Mouse (Mus musculus) liver, embryonic 14.5 days (tissue): ENCODE measurements around the gene Donson. TPM values are rescaled to one million over a fixed set of nuclear protein-coding genes. Genes with fewer than 3 reads are reported as not detected.

ENCODE experiments used
- ATAC-seq: fragments of 200-750 bp; cut with Nextera tagmentation; 2 replicates; pipeline ENCODE4 v1.8.0; 2017; ENCODE audit warnings: moderate number of reproducible peaks, mild to moderate bottlenecking, moderate library complexity; ENCODE audit not compliant: insufficient read depth
- DNase-seq, 3 experiments: peaks; one replicate each; pipeline ENCODE4 v3.0.0-alpha.2; 2012 to 2013; ENCODE audit warnings: low read depth in 3 of 3, low spot score in 3 of 3
- H3K27ac ChIP-seq: fragments of 300-500 bp; sonication (generic); 2 replicates; pipeline ENCODE4 v1.5.1; 2014; ENCODE audit warnings: moderate library complexity, mild to moderate bottlenecking, control low read depth, inconsistent platforms
- H3K27me3 ChIP-seq: fragments of 300-500 bp; sonication (generic); 2 replicates; pipeline ENCODE4 v1.6.1; 2014; ENCODE audit warnings: mild to moderate bottlenecking, low read length, moderate library complexity; ENCODE audit not compliant: control insufficient read depth, insufficient read depth
- H3K36me3 ChIP-seq: fragments of 300-500 bp; sonication (generic); replicated peaks from 2 replicates; pipeline ENCODE4 v1.6.1; 2014; ENCODE audit warnings: low read depth; ENCODE audit not compliant: control insufficient read depth, insufficient read depth
- H3K4me1 ChIP-seq, 2 experiments: fragments of 200-500 bp in 1 of 2; fragments of 300-500 bp in 1 of 2; sonication (generic) in 1 of 2; replicated peaks; 2 replicates each; pipeline ENCODE4 v1.6.1; 2012 to 2014; ENCODE audit warnings: antibody characterized with exemption in 1 of 2, inconsistent platforms in 1 of 2, low read length in 1 of 2; ENCODE audit not compliant: control insufficient read depth in 2 of 2, insufficient read depth in 2 of 2
- H3K4me2 ChIP-seq: fragments of 300-500 bp; sonication (generic); 2 replicates; pipeline ENCODE4 v1.6.1; 2014; ENCODE audit warnings: low read depth, mild to moderate bottlenecking, control low read depth, moderate library complexity
- H3K4me3 ChIP-seq, 2 experiments: fragments of 200-500 bp in 1 of 2; fragments of 300-500 bp in 1 of 2; sonication (generic) in 1 of 2; 2 replicates each; pipeline ENCODE4 v1.5.1; 2012 to 2014; ENCODE audit warnings: low read depth in 2 of 2, low read length in 2 of 2, mild to moderate bottlenecking in 2 of 2, control low read depth in 1 of 2, inconsistent platforms in 1 of 2, moderate library complexity in 1 of 2; ENCODE audit not compliant: insufficient read depth in 1 of 2
- H3K9ac ChIP-seq: fragments of 300-500 bp; sonication (generic); replicated peaks from 2 replicates; pipeline ENCODE4 v1.6.1; 2014; ENCODE audit warnings: mild to moderate bottlenecking, control low read depth, moderate library complexity
- H3K9me3 ChIP-seq: fragments of 300-500 bp; sonication (generic); 2 replicates; pipeline ENCODE4 v1.6.1; 2016; ENCODE audit warnings: low read length, mixed read lengths; ENCODE audit not compliant: control insufficient read depth
- CTCF ChIP-seq: IDR thresholded peaks from 2 replicates; pipeline ENCODE4 v1.5.1; 2016; ENCODE audit warnings: antibody characterized with exemption, low read depth, control low read depth
- EP300 ChIP-seq: IDR thresholded peaks from 2 replicates; pipeline ENCODE4 v1.6.1; 2016; ENCODE audit warnings: antibody characterized with exemption, low read depth
- WGBS: fragments of 180-500 bp; shearing (Covaris S2); extraction: QIAGEN DNeasy Blood & Tissue Kit; methylation state at CpG from one replicate; pipeline ENCODE4 v1.1.7; 2014; ENCODE audit not compliant: insufficient replicate concordance; 5-methylcytosine and 5-hydroxymethylcytosine counted together
- polyA plus RNA-seq, 2 experiments: library from polyadenylated mRNA; depleted of rRNA in 1 of 2; stranded (reverse) in 1 of 2; unstranded in 1 of 2; fragments of >200 nt; fragmentation: Nextera tagmentation in 1 of 2; extraction: Ambion mirVana in 1 of 2; gene quantifications; 2 replicates each; pipeline versions ENCODE4 v1.2.1 to v1.2.3; 2012 to 2014

The Donson gene
- polyA plus RNA-seq, 2 experiments = 26.2 to 32.0 TPM

DNA sequence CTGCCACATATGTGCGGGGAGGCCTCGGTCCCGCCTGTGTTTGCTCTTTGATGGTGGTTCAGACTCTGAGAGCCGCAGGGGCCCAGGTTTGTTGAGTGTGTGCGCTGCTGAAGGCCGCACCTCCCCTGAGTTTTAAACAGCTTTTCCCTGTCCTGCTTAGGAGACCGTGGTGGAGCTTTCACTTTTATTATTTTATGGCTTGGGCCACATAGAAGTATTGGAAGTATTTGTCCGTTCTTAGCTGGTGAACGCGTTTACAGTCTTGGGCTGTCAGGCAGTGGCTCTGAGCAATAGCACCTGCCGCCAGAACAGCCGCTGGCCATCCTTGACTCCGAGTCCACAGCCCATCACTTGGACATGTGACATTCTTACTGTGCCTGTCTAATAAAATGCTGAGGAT, 13.3 kb upstream of the Donson start:
- Histone ChIP-seq H3K4me3 (no peak overlapping the region), H3K9ac (no peak overlapping the region), H3K9me3 (no peaks in the 10 kb centered on the region), H3K27me3 (no peaks in the 10 kb centered on the region), H3K27ac (no peak overlapping the region), H3K4me2 (no peak overlapping the region), H3K4me1 (no peaks in the 10 kb centered on the region), H3K36me3 (peaks cover 25% of the 10 kb centered on the region)
- no peak for ATAC-seq
- TF ChIP-seq EP300 (no peak), CTCF (no peak)
- 88% methylated on average over 13 of the region's 13 CpGs for WGBS
- no peak for DNase-seq

GRCm38 (mm10) chr16:91698995-91699394, 10.4 kb upstream of the Donson start:
- 69% methylated on average over 1 of the region's 1 CpGs for WGBS
- no peak overlapping the region for H3K9ac ChIP-seq
- ATAC-seq (no peak), DNase-seq (no peak)
- TF ChIP-seq EP300 (no peak), CTCF (no peak)
- no peak overlapping the region for H3K4me3 ChIP-seq
- H3K27ac ChIP-seq = no peak overlapping the region
- no peaks in the 10 kb centered on the region for H3K27me3 ChIP-seq
- H3K4me2 ChIP-seq = no peak overlapping the region
- H3K36me3 ChIP-seq = peaks cover 28% of the 10 kb centered on the region
- H3K4me1 ChIP-seq = peaks cover 0 to 5% of the 10 kb centered on the region in 2 experiments; a peak in 2 of 4 replicates
- no peaks in the 10 kb centered on the region for H3K9me3 ChIP-seq

- WGBS = 37% methylated on average over 8 of the region's 8 CpGs
- Histone ChIP-seq H3K4me1 (peaks cover 1 to 5% of the 10 kb centered on the region in 2 experiments), H3K27ac (no peak overlapping the region), H3K9me3 (no peaks in the 10 kb centered on the region), H3K4me2 (no peak overlapping the region), H3K4me3 (no peak overlapping the region), H3K36me3 (peaks cover 17% of the 10 kb centered on the region), H3K9ac (no peak overlapping the region), H3K27me3 (no peaks in the 10 kb centered on the region)
- ATAC-seq = no peak
- DNase-seq = no peak
- TF ChIP-seq CTCF = no peak
- no peak for TF ChIP-seq EP300
These were observed 6.7 kb upstream of the Donson start for GRCm38 (mm10) chr16:91695108-91695755.

DNA sequence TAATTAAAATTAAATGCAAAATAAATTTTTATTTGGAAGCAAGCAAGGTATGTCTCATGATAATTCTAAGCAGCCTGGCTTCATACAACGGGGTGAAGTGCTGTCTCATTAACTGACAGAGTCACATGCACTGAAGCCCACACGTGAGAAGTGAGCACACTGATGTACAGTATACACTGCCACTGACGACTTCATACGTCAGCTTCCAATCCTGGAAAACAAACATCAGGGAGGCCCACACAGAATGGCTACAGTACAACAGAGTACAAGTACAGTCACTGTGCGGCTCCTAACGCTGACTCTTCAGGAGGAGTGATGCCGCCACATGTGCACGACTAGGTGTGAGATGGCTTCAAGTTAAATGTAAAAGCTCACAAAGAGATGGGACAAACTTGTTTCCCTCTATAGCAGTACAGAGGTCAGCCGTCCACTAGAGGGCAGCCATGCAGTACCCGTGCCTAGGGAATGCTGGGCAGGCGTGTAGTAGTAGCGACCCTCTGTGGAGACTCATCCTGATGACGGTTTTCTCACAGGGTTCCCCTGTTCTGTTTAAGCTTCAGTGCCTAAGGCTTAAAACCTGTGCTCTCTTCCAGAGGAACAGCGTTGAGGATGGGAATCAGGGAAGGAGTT, 6.0 kb upstream of the Donson start:
- no peaks in the 10 kb centered on the region for H3K9me3 ChIP-seq
- ATAC-seq (peak; percentile 73), DNase-seq (peak; percentile 57 to 62 (median 59))
- peaks cover 15% of the 10 kb centered on the region for H3K36me3 ChIP-seq
- H3K9ac ChIP-seq = no peak overlapping the region
- H3K27me3 ChIP-seq = no peaks in the 10 kb centered on the region
- WGBS = 26% methylated on average over 14 of the region's 14 CpGs
- peaks cover 7 to 11% of the 10 kb centered on the region in 2 experiments for H3K4me1 ChIP-seq
- H3K27ac ChIP-seq = no peak overlapping the region
- H3K4me3 ChIP-seq = no peak overlapping the region
- no peak overlapping the region for H3K4me2 ChIP-seq
- no peak for TF ChIP-seq EP300
- TF ChIP-seq CTCF = peak; percentile 97

DNA sequence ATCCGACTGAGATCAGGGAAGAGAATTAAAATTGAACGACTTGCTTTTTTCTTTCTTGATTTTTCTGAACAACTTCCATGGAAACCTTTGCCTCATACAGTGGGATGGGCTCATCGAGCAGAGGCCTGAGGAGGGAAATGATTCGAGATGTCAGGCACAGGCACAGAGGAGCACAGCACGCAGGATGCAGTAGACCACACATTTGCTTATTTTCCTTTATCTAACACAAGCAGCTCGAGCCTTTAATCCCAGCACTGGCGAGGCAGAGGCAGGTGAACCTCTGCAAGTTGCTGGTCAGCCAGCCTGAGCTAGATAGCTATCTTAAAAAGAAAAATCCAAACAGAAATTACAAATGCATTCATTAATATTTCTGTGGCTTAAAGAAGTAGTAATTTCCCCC, 1.2 kb upstream of the Donson start:
- TF ChIP-seq CTCF (no peak), EP300 (no peak; the same call in none of the 2 replicates)
- DNase-seq (peak; percentile 47 to 56 (median 50)), ATAC-seq (peak; percentile 26)
- H3K27ac ChIP-seq = peak overlapping the region; percentile 94
- H3K4me3 ChIP-seq = peak overlapping the region; percentile 57 to 97
- H3K4me1 ChIP-seq = peaks cover 20 to 22% of the 10 kb centered on the region in 2 experiments
- peak overlapping the region; percentile 87 for H3K9ac ChIP-seq
- peaks cover 17% of the 10 kb centered on the region for H3K36me3 ChIP-seq
- H3K4me2 ChIP-seq = peak overlapping the region; percentile 94
- H3K27me3 ChIP-seq = no peaks in the 10 kb centered on the region
- H3K9me3 ChIP-seq = no peaks in the 10 kb centered on the region
- WGBS = 13% methylated on average over 7 of the region's 7 CpGs
